Mouse (Mus musculus) ES-Bruce4 (cell line): ENCODE data around the gene Pithd1.

ENCODE experiments used
- CTCF ChIP-seq: IDR thresholded peaks from one replicate; pipeline ENCODE4 v1.8.1; 2011; ENCODE audit warnings: low read depth, low read length
- EP300 ChIP-seq: IDR thresholded peaks from 2 replicates; pipeline ENCODE4 v1.6.1; 2011; ENCODE audit warnings: low read depth, low read length; ENCODE audit not compliant: insufficient read depth
- POLR2A ChIP-seq: IDR thresholded peaks from one replicate; pipeline ENCODE4 v1.8.1; 2011; ENCODE audit warnings: low read length; ENCODE audit not compliant: insufficient read depth

GRCm38 (mm10) chr4:135926195-135926808, 60.8 kb downstream of the Pithd1 start:
- TF ChIP-seq CTCF (no peak), POLR2A (no peak), EP300 (no peak)
